Mouse (Mus musculus): ENCODE data around the gene Plekhh3.

GRCm38 (mm10) chr11:101138536-101139181 lies 32.5 kb downstream of the Plekhh3 start:
- TF ChIP-seq EP300 (IDR thresholded peaks at IDR 0.05; ENCODE audit: insufficient read depth, low read depth, low read length): no peak
- no peak for TF ChIP-seq CTCF (IDR thresholded peaks at IDR 0.05; ENCODE audit: low read depth, low read length)
- no peak for TF ChIP-seq POLR2A (IDR thresholded peaks at IDR 0.05; ENCODE audit: insufficient read depth, low read length)

Measured in ES-Bruce4 (cell line).